Mouse (Mus musculus): ENCODE measurements around the gene Vil1. TPM values are rescaled to one million over a fixed set of nuclear protein-coding genes. Genes with fewer than 3 reads are reported as not detected.

The Vil1 gene
- polyA plus RNA-seq, 1 experiment = 0.56 TPM

DNA sequence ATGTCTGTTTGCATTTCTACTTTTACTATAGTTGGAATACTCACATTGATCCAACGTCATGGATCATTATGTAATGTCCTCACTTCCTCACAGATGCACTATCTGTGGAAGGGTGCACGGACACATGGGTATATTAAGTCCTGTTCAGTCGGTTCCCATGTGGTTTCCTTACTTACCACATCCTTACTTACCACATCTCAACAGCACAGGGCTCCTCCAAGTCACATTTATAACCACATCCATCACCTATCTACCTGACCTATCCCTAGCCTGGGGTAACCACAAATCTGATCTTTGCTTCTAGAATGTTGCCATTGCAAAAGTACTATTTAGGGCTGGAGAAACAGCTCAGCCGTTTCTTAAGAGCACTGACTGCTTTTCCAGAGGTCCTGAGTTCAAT, 35.8 kb upstream of the Vil1 start:
- TF ChIP-seq POLR2A (IDR thresholded peaks at IDR 0.05; ENCODE audit: extremely low read depth, insufficient read depth, low read length) (no peak), CTCF (IDR thresholded peaks at IDR 0.05; ENCODE audit: extremely low read depth, insufficient read depth, low read length) (no peak)
- Histone ChIP-seq H3K27ac (ENCODE audit: insufficient read depth, low read length) (no peak overlapping the region), H3K4me1 (ENCODE audit: control insufficient read depth, insufficient read depth, low read length) (no peaks in the 10 kb centered on the region), H3K4me3 (ENCODE audit: insufficient read depth, low read length) (no peak overlapping the region)

DNA sequence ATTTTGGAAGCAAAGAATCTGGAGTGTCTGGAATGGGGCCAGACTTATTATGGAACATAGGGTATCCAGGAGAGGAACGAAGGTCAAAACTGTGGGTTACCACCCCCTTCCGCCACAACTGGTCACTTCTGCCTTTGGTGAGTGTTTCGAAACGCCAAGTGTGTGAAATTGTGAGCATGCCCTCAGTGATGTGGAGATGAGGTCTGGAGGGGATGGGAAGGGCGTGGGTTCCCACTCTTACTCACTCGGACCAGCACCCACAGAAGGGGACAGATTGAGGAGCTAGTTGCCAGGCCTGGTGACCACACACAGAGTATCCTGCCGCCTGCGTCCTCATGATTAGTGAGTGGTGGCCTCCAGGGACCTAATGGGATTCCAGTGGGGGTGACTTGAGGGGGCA, 34.2 kb upstream of the Vil1 start, which contains the start of gene Slc11a1:
Slc11a1 (plus strand) TSS at position 216 of the 400 bp plus-strand sequence.
- TF ChIP-seq POLR2A (IDR thresholded peaks at IDR 0.05; ENCODE audit: extremely low read depth, insufficient read depth, low read length) (no peak), CTCF (IDR thresholded peaks at IDR 0.05; ENCODE audit: extremely low read depth, insufficient read depth, low read length) (no peak)
- no peak within 1 kb of the TSS for H3K4me3 ChIP-seq (ENCODE audit: insufficient read depth, low read length)
- no peaks in the 10 kb centered on the region for H3K4me1 ChIP-seq (ENCODE audit: control insufficient read depth, insufficient read depth, low read length)
- H3K27ac ChIP-seq (ENCODE audit: insufficient read depth, low read length) = 0 out of 2 replicates have a peak within 1 kb of the TSS, but pooled peaks have one; percentile 84

DNA sequence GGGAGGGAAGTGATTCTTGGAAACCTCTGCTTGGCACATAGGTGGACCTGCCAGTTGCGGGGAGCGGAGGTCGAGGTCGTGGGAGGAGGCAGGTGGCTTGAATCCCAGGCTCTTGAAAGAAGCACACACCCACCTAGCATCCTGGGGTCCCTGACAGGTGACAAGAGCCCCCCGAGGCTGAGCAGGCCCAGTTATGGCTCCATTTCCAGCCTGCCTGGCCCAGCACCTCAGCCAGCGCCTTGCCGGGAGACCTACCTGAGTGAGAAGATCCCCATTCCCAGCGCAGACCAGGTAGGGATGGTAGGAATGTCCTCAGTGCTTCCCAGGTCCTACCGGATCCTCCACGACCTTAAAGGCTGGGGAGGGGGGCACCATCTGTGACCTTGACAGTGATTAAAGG, 33.6 kb upstream of the Vil1 start:
- TF ChIP-seq POLR2A (IDR thresholded peaks at IDR 0.05; ENCODE audit: extremely low read depth, insufficient read depth, low read length) (no peak), CTCF (IDR thresholded peaks at IDR 0.05; ENCODE audit: extremely low read depth, insufficient read depth, low read length) (no peak)
- no peak overlapping the region for H3K27ac ChIP-seq (ENCODE audit: insufficient read depth, low read length)
- no peaks in the 10 kb centered on the region for H3K4me1 ChIP-seq (ENCODE audit: control insufficient read depth, insufficient read depth, low read length)
- H3K4me3 ChIP-seq (ENCODE audit: insufficient read depth, low read length) = no peak overlapping the region

GRCm38 (mm10) chr1:74376396-74376795, 32.8 kb upstream of the Vil1 start:
- Histone ChIP-seq H3K4me1 (ENCODE audit: control insufficient read depth, insufficient read depth, low read length) (no peaks in the 10 kb centered on the region), H3K4me3 (ENCODE audit: insufficient read depth, low read length) (no peak overlapping the region), H3K27ac (ENCODE audit: insufficient read depth, low read length) (no peak overlapping the region)
- TF ChIP-seq POLR2A (IDR thresholded peaks at IDR 0.05; ENCODE audit: extremely low read depth, insufficient read depth, low read length) = no peak

- H3K4me3 ChIP-seq (ENCODE audit: insufficient read depth, low read length) = no peak overlapping the region
- H3K27ac ChIP-seq (ENCODE audit: insufficient read depth, low read length) = no peak overlapping the region
- no peak for TF ChIP-seq POLR2A (IDR thresholded peaks at IDR 0.05; ENCODE audit: extremely low read depth, insufficient read depth, low read length)
- no peak for TF ChIP-seq CTCF (IDR thresholded peaks at IDR 0.05; ENCODE audit: extremely low read depth, insufficient read depth, low read length)
- no peaks in the 10 kb centered on the region for H3K4me1 ChIP-seq (ENCODE audit: control insufficient read depth, insufficient read depth, low read length)
These were observed 30.1 kb upstream of the Vil1 start for GRCm38 (mm10) chr1:74379058-74379504.

GRCm38 (mm10) chr1:74380484-74380883, 28.7 kb upstream of the Vil1 start:
- Histone ChIP-seq H3K4me1 (ENCODE audit: control insufficient read depth, insufficient read depth, low read length) (no peaks in the 10 kb centered on the region), H3K4me3 (ENCODE audit: insufficient read depth, low read length) (no peak overlapping the region), H3K27ac (ENCODE audit: insufficient read depth, low read length) (no peak overlapping the region)
- no peak for TF ChIP-seq CTCF (IDR thresholded peaks at IDR 0.05; ENCODE audit: extremely low read depth, insufficient read depth, low read length)
- TF ChIP-seq POLR2A (IDR thresholded peaks at IDR 0.05; ENCODE audit: extremely low read depth, insufficient read depth, low read length) = no peak

- no peaks in the 10 kb centered on the region for H3K4me1 ChIP-seq (ENCODE audit: control insufficient read depth, insufficient read depth, low read length)
- no peak overlapping the region for H3K4me3 ChIP-seq (ENCODE audit: insufficient read depth, low read length)
- H3K27ac ChIP-seq (ENCODE audit: insufficient read depth, low read length) = no peak overlapping the region
- TF ChIP-seq POLR2A (IDR thresholded peaks at IDR 0.05; ENCODE audit: extremely low read depth, insufficient read depth, low read length) (no peak), CTCF (IDR thresholded peaks at IDR 0.05; ENCODE audit: extremely low read depth, insufficient read depth, low read length) (no peak)
These were observed 27.6 kb upstream of the Vil1 start for GRCm38 (mm10) chr1:74381588-74382021.

DNA sequence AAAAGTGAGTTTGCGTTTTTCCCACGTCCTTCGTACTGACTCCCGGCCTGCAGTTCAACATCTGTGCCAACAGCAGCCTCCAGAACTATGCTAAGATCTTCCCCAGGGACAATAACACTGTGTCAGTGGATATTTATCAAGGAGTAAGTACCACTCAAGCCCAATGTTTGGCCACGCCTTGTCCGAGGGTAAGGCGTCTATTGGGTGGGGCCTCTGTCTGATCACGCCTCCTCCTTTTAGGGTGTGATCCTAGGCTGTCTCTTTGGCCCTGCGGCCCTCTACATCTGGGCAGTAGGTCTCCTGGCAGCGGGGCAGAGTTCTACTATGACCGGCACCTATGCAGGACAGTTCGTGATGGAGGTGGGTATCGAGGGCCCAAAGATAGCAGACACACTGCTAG, 25.8 kb upstream of the Vil1 start:
- H3K4me3 ChIP-seq (ENCODE audit: insufficient read depth, low read length) = no peak overlapping the region
- TF ChIP-seq CTCF (IDR thresholded peaks at IDR 0.05; ENCODE audit: extremely low read depth, insufficient read depth, low read length) (no peak), POLR2A (IDR thresholded peaks at IDR 0.05; ENCODE audit: extremely low read depth, insufficient read depth, low read length) (no peak)
- no peaks in the 10 kb centered on the region for H3K4me1 ChIP-seq (ENCODE audit: control insufficient read depth, insufficient read depth, low read length)

DNA sequence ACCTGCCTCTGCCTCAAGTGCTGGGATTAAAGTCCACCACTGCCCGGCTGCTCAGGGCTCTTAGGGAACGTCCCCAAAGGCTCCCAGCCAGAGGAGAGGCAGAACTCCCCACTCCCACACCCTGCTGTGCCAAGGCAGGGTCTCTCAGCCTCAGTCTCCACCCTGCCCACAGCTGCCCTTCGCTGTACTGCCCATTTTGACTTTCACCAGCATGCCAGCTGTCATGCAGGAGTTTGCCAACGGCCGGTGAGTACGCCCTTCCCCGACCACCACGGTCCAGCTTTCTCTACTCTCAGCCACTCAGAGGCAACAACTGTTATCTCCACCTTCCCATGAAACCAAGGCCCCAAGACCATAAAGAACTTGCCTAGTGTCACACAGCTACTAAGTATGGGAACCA, 24.7 kb upstream of the Vil1 start:
- Histone ChIP-seq H3K4me1 (ENCODE audit: control insufficient read depth, insufficient read depth, low read length) (no peaks in the 10 kb centered on the region), H3K27ac (ENCODE audit: insufficient read depth, low read length) (no peak overlapping the region), H3K4me3 (ENCODE audit: insufficient read depth, low read length) (no peak overlapping the region)
- TF ChIP-seq CTCF (IDR thresholded peaks at IDR 0.05; ENCODE audit: extremely low read depth, insufficient read depth, low read length) (no peak), POLR2A (IDR thresholded peaks at IDR 0.05; ENCODE audit: extremely low read depth, insufficient read depth, low read length) (no peak)

More for the DNA sequence above, 25.8 kb upstream of the Vil1 start:
- no peak overlapping the region for H3K27ac ChIP-seq (ENCODE audit: insufficient read depth, low read length)

DNA sequence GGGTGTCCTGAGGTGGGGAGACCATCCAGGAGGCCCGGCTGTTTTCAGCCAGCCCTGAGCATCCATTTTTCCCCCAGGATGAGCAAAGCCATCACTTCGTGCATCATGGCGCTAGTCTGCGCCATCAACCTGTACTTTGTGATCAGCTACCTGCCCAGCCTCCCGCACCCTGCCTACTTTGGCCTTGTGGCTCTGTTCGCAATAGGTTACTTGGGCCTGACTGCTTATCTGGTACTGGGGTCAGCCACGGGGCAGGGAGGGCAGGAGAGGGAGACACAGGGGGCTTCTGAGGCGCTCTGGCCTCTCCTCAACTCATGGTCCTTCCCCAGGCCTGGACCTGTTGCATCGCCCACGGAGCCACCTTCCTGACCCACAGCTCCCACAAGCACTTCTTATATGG, 24.1 kb upstream of the Vil1 start:
- Histone ChIP-seq H3K27ac (ENCODE audit: insufficient read depth, low read length) (no peak overlapping the region), H3K4me3 (ENCODE audit: insufficient read depth, low read length) (no peak overlapping the region), H3K4me1 (ENCODE audit: control insufficient read depth, insufficient read depth, low read length) (no peaks in the 10 kb centered on the region)
- no peak for TF ChIP-seq CTCF (IDR thresholded peaks at IDR 0.05; ENCODE audit: extremely low read depth, insufficient read depth, low read length)
- no peak for TF ChIP-seq POLR2A (IDR thresholded peaks at IDR 0.05; ENCODE audit: extremely low read depth, insufficient read depth, low read length)

Measured in cortical plate, adult 2 months (tissue).